Mouse (Mus musculus) erythroblast, adult 5-6 weeks (primary cell): ENCODE results near the gene Nfatc4. TPM values are rescaled to one million over a fixed set of nuclear protein-coding genes. Genes with fewer than 3 reads are reported as not detected.
A peak's percentile ranks its signal among the peaks of the same experiment; 100 is the strongest.

ENCODE experiments used
- ATAC-seq: replicated peaks from 2 replicates; pipeline ENCODE4 v1.8.0; 2016; ENCODE audit warnings: moderate number of reproducible peaks, mild to moderate bottlenecking, moderate TSS enrichment, inconsistent platforms; ENCODE audit not compliant: poor library complexity, low FRiP score, severe bottlenecking
- total RNA-seq, 2 experiments: library from RNA; stranded (forward) in 1 of 2; stranded (reverse) in 1 of 2; fragments of 150-400 nt in 1 of 2; fragments of 200-764, 138-1000 nt in 1 of 2; gene quantifications; 2 replicates each; pipeline versions ENCODE4 v1.2.3 to v1.2.4; 2015 to 2017; ENCODE audit warnings: low replicate concordance in 2 of 2

Gene Nfatc4
- total RNA-seq, 2 experiments from 2014 or later, result not detected

DNA sequence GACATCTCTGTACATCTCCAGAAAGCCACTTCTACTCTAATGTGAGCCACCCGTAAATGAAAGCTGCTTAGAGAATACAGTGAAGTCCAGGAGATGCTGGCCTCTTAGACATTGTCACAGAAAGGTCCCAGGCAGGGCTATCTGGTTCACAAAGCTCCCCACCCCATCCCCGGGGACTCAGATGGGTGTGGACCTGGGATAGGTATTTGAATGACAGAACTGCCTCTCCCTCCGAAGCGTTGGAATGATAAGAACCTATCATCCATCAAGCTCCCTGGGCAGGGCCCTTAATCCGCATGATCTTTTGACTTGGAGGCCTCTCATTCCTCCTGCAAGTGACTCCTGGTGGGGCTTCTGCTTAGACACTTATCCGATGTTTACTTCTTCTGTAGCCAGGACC lies 27.9 kb downstream of the Nfatc4 start:
- no peak for ATAC-seq

DNA sequence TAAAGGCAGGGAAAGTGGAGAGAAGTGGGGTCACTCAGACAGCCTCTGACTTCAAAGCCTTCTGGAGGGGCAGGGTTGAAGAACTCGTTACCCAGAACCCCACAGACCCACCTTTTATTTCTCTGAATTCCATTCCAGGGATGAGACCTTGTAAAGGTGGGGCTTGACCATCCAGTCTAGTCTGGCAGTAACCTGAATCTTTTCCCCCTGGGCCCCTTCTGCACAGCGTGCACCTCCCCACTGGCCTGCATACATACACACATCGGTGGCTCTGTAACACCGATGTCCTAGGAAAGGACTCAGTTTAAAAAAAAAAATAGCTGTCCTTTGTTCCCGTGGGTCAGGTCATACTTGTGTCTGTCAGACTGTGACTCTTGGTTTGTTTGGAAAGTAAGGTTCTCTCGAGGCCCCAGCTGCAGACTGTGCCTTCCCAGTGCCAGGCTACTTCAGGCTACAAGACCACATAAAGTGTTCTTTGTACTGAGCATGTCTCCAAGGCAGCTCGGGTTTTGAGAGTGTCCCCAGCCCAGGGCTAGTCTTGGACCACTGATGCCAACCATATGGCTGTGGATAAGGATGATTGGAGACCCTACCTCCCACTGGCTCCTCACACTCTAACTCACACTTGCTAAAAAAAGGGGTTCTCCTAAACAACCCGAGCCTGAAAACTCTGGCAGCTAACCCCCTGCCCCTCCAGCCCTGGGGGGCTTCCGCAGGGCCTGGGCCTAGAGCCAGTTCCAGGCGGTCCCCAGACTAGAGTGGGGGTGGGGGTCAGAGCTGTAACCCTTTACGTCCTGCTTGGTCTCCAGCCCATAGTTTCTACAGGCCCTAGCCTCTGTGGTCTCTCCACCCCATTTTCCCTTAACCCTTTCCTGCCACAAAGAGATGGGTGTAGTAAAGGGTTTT lies 30.0 kb downstream of the Nfatc4 start:
- ATAC-seq, result no peak

DNA sequence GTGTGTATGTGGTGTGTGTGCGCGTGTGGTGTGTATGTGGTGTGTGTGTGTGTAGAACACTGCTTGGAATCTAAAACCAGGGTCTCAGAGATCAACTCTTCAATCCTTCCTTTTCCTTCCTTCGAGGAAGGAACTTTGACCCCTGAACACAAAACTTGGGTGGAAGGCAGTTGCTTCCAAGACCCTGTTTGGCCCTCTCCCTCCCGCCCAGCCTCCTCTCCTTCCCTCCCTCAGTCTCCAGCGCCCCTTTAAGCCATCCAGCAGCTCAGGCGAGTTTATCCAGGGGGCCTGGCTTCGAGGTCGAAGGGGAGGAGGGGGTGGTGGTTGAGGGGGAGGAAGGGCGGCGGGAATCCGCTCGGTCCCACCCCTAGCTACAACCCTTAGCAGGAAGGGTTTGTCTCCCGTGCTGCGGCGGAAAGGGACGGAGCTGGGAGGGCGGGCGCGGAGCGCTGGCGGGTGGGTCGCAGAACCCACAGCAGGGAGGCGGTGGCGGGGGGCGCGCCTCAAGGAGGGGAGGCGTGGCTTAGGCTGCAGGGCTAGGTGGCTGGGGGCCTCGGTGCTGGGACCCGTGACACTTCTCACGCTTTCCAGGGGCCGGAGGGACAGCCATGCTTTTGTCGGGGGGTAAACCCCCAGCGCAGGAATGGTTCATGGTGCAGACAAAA lies 30.8 kb downstream of the Nfatc4 start, which contains the start of gene Nynrin:
Gene Nynrin, plus strand, starts transcription at position 390 of the 665 bp plus-strand sequence.
- ATAC-seq, result no peak

DNA sequence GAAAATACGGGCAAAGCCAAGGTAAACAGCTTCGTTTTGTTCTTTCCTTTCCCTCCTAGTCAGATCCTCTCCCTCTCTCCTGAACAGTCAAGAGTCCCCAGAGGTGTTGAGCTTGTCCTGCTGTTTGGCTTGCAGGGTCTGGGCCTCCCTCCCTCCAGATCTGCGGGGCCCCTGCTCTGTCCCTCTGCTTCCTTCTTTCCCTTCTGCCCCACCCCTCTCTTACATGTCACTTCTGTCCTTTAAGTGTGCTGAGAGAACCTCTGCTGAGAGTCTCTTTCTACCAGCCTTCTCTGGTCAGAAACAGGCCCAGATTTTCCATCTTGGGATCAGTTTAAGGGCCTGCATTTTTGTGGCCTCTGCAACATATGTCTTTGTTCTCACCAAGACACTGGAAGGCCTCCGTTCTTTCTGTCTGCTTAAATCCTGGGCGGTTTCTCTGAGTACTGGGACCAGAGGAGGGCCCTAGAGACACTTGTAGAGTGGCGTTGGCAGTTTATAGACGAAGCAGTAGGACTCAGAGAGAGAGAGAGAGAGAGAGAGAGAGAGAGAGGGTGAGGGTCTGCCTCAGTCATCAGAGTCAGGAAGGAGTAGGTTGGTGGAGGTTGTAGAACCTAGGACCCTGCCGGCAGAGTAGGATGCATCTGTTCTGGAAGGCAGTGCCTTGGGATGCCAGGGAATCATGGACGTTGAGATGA lies 31.6 kb downstream of the Nfatc4 start:
- ATAC-seq, result no peak

DNA sequence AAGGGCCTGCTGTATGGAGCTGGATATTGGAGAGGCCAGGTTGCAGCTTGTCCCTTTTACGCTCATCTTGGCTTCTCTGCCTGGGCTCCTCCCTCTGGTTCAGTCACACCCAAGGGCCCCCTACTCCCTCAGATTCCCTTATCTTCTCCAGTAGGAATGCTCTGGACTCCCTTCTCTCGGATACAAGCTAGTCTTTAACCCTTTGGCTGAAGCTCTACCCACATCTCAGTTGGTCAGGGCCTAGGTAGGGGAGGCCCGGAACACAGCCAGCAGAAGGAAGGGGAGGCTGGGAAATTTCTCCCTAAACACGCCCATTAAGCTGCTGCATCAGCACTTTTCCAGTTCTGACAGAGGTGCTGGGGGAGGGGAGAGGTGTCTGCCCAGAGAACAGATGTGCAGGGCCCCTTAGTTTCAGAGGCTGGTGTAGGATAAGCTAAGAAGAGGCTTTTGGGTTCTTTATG lies 32.2 kb downstream of the Nfatc4 start:
- ATAC-seq, result no peak

DNA sequence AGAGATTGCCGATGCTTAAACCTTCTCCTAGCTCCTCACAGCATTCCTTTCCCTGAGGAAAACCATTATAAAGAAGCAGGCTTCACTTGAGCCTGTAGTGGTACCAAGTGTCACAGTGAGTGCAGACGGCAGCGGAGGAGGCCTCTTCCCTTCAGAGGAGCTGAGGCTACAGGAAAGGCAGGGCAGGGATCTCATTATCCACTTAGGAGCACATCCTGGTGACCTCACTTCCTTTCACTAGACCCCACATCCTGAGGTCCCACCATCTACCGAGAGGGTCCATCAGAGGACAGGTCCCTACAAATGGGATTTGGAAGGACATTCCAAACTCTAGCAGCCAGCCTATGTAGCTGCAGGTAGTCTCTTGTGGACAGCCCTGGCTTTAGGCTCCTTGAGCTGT lies 34.6 kb downstream of the Nfatc4 start:
- no peak for ATAC-seq

DNA sequence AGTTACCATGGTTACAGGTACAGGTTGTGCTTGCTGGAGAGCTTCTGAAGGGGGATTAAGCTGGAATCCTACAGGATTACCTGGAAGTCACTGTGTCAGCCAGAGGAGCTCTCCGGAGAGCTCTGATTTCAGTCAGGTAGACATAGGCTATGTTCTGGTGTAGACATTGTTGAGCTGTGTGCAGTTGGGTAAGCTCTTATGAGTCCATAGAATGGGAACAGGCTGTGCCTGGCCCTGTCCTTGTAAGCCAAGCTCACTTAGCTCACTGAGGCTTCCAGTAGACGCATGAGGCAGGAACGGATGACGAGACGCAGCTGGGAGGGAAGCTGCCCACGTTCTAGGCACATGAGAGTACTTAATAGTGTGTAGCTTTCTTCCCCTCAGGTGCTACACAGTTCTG lies 39.2 kb downstream of the Nfatc4 start:
- no peak for ATAC-seq

DNA sequence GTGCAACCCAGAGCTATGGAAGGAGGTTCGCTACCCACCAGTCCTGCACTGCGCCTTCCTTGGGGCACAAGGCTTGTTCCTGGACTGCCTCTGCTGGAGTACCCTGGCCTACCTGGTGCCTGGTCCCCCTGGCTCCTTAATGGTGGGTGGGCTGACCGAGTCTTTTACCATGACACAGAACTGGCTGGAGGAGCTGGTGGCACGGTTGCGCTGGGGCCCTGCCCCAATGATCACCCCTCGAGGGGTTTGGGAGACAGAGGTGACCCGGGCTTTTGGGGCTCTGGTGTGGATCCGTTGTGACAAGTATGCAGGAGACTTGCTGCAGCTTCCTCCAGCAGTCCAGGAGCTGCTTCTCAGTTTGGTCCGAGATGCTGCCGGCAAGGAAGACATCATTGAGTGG lies 40.0 kb downstream of the Nfatc4 start:
- no peak for ATAC-seq

DNA sequence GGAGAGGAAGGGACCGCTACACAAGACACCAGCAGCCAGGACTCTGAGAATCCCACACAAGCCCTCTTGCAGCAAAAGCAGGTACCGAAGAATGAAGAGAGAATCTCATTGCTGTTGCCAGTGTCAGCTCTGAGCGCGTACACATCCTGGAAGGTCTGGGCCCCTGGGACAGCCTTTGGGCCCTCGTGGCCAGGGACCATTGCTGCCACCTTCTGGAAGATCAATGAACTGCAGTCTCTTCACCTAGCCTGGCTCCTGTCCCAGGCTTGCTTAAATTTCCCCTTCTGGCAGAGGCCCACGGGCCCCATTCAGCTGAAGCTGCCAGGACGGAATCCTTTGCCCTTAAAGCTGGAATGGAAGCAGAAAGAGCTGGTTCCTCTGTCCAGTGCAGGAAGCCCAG lies 40.8 kb downstream of the Nfatc4 start:
- peak; percentile 77 for ATAC-seq

DNA sequence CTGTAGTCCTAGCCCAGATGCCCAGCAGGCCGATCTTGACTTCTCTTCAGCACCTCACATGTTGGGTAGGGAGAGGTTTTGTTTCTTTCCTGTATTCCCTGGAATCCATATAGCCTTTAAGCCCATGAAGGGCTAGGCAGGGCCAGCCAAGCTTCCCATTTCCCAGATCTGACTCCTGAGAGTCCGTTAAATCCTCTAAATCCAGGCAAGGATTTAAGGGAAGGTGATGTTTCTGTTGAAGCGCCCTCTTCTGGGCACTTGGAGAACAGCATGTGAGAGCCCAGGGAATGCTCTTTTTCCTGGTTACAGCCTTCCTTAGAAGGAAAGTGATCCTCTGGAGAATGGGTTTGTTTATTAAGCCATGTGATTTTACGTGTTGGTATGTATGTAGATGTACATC lies 44.0 kb downstream of the Nfatc4 start:
- peak; percentile 42; the same call in 1 of the 2 replicates for ATAC-seq

DNA sequence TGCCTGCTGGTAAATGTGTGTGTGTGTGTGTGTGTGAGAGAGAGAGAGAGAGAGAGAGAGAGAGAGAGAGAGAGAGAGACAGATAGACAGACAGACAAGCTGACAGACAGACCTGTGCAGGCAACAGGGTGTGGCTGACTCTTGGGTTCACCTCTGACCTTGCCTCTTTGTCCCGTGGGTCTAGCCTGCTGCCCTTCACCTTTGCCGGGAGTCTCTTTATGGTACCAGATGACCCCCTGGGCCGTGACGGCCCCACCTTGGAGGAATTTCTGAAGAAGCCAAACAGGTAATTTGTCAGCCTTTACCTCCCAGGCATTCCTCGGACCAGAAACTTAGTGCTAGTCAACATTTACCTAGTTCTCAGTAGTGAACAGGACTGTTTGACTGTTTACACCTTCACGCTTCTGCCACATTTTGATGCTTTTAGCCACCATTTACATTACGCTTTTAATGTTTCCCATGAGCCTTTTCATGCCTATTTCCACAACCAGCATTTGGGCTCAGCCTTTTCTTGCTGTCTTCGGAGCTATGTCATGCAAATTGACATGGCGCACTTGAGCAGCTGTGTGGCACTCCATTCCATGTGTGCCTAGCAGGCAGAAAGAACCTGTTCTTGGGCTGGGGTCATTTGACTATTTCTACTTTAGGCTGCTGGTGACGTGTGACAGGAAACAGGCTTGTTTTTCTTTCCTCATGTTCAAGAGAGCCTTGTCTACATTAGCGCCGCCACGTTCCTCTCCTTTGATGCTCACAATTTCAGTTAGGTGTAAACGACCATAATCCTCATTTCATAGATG lies 45.5 kb downstream of the Nfatc4 start:
- ATAC-seq, result no peak

DNA sequence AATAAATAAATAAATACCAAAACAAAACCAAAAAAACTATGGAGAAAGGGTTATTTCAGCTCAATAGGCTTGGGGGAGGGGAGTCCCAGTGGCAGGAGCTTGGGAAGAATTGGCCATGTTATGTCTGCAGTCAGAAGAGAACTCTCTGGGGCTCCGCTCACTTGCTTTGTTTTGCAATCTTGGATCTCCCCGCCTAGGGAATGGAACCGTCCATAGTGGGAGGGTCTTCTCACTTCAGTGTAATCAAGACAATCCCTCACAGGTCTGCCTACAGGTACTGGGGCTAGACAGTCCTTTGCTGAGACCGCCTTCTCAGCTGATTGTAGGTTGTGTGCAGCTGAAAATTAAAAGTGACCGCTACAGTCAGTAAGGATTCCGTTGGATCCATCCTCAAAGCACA lies 46.6 kb downstream of the Nfatc4 start:
- no peak for ATAC-seq

DNA sequence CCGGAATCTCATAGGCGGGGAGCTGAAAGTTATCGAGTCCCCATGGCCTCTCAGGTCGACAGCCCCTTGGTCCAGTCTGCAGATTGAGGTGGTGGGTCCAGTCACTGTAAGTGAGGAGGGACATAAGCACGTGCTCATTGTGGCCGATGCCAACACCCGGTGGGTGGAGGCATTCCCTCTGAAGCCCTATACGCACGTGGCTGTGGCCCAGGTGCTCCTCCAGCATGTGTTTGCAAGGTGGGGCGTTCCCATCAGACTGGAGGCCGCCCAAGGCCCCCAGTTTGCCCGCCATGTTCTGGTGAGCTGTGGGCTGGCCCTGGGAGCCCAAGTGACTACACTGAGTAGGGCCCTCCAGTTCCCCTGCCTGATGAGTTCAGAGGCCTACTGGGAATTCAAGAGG lies 49.1 kb downstream of the Nfatc4 start:
- no peak for ATAC-seq

DNA sequence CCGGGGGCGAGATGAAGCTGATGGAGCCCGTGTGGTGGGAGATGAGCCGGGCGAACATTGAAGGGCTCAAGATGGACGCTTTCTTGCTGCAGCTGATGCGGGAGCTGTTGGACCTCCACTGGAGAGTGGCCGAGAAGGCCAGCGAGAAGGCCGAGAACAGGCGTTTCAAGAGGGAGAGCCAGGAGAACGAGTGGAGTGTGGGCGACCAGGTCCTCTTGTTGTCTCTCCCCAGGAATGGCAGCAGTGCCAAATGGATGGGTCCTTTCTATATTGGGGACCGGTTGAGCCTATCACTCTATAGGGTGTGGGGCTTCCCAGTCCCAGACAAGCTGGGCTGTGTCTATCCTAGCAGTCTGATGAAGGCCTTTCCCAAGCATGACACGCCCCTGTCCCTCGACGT lies 49.6 kb downstream of the Nfatc4 start:
- ATAC-seq, result no peak

DNA sequence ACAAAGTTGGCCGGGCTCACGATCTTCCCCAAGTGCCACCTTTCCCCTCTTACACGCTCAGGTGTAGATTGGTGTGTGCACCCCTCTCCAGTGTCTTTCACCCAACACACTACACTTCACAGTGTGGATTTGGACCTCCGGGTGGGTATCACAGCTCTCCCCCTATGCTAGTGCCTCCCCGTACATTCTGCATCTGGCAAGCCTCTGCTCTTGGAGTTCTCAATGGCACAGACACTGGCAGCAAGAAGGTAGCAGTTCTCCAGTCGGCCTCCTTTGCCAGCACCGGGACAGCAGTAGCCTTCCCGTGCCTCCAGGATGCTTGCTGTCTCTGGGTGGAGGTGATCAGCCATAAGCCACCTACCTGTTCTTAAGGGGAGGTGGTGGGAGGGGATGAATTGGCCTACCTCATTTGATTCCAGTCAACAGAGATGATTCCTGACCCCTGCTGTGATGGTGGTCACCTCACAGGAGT lies 50.3 kb downstream of the Nfatc4 start:
- ATAC-seq, result 0 out of 2 replicates have a peak, but pooled peaks have one; percentile 15

DNA sequence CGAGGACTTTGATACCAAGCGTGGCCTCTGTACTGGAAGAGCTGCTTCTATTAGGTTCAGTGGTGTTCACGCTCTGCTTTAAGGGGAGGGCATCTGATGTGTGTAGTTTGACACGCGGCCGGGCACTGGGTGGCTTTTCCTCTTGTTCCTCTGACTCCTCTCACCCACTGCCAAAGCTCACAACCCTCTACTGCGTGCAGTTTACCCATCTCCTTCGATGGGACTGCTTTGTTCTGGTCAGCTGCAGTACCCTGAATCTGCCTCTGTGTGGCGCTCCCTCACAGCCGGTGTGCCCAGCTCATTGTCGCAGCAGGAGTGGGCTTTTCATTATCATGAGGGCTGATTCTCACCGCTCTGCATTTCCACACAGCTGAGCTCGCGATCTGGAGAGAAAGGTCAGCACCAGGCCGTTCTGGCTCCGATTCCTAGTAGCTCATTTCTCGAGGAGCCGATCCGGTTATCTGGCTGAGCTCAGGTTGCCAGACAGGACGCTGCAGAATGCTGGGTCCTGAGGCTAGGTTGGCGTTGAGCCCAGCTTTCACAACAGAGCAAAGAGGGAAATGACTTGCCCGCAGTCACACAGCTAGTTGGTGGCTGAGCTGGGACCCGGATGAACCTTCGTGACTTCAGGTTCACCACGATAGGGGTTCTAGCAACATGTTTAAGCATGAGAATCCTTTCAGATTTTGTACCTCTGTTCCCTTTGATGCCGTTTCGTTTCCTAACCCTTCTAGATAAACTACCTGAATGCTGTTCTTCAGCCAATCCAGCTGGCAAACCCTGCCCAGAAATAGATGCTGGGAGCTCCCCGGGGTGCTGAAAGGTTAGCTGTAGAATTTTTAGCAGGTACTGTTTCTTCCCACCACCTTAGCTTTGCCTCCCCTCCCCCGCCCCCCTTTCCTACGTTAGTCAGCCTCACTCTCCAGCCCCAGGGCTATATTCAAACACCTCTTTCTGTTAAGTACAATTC lies 51.1 kb downstream of the Nfatc4 start:
- 0 out of 2 replicates have a peak, but pooled peaks have one; percentile 47 for ATAC-seq

DNA sequence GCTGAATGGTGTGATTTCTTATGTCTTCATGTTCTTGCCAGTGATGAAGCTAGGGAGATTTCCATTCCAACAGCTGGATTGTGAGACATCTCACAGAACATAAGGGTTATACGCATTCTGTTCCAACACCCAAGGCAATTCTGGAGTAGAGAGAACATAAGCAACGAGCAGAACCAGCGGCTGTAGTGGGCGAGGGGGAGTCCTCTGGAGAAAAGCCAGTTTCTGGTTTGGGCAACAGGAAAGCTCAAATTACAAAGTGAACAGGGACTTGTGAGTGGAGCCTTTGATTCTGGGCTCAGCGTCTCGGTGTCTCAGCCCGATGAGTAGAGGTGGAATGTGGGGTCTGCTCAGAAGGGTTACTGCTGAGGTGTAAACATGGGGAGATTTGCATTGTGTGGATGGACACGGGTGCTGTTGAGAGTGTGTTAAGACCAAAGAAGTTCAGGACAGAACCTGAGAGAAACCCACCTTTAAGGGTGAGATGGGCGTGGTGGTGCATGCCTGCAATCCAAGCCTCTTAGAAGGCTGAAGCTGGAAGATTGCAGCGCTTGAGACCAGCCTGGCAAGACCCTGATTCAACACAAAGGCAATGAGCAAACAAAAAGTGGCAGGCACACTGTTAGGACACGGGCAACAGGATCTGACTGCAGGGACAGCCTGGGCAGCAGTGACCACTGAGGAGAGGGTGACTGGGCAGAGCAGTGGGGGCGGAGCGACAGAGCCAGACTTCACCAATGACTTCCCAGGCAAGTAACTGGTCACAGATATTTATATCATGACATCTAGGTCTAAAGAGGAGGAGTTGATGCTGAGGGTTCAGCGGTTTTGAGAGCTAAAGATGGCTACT lies 54.7 kb downstream of the Nfatc4 start:
- ATAC-seq, result no peak
